Mouse (Mus musculus): ENCODE data around the gene Pgpep1. TPM values are rescaled to one million over a fixed set of nuclear protein-coding genes. Genes with fewer than 3 reads are reported as not detected.
A peak's percentile ranks its signal among the peaks of the same experiment; 100 is the strongest.

Pgpep1 gene
- polyA plus RNA-seq (2012; rRNA removed), result 17.2 and 25.8 TPM in 2 replicates

DNA sequence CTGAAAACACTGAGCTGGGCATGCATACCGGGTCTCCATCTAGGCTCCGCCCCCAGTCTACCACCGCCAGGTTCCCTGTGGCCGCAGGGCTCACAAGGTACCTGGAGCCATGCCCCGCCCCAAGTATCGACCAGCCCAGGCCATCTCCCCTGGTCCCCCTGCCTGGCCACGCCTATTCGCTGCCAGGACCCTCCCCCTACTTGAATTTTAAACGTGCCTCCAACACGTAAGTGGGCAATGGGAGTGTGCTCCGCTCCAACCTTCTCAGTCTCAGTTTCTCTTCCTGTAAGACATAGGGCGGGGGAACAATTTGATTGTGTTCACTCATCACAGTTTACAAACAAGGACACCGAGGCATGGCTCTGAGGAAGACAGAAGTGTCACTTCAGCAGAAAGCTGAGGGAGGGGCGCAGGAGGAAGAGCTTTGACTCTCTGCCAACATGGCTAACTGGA lies at the start of gene Pgpep1:
TSS of gene Pgpep1 (minus strand) at position 116 of the 453 bp plus-strand sequence.
- DNase-seq (ENCODE audit: extremely low spot score in 1 of 2, low spot score in 1 of 2), result no peak

DNA sequence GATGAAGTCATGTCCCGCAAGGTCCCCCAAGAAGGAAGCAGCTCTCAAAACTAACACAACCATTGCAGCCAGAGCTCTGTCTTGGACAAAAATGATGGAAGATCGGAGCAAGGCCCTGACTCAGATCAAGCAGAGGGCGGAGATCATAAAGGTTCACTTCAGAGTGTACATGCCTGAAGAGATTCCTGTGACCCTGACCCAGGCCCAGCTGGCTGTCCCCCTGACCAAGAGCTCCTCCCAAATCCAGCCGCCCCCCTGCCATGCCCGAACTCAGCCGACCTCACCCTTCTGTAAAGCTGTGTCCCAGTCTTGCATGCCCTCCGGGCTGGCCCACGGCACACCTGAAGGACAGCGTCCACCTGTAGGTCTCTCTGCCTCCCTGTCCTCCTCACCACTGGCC lies 49.6 kb upstream of the Pgpep1 start:
- no peak for DNase-seq (ENCODE audit: extremely low spot score in 1 of 2, low spot score in 1 of 2)

DNA sequence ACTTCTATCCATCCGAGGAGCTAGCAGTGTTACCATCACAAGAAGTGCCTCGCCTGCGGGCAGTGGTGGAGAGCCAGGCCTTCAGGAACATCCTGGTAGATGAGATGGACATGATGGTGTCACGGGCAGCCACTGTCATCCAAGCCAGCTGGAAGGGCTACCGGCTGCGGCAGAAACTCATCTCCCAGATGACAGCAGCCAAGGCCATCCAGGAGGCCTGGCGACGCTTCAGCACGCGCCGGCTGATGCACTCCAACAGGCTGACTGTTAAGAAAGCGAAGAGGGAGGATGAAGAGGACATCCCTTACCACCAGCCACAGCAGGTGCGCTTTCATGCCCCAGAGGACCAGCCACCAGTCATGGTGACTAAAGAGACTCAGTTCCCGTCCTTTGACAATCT lies 48.1 kb upstream of the Pgpep1 start:
- no peak for DNase-seq (ENCODE audit: extremely low spot score in 1 of 2, low spot score in 1 of 2)

DNA sequence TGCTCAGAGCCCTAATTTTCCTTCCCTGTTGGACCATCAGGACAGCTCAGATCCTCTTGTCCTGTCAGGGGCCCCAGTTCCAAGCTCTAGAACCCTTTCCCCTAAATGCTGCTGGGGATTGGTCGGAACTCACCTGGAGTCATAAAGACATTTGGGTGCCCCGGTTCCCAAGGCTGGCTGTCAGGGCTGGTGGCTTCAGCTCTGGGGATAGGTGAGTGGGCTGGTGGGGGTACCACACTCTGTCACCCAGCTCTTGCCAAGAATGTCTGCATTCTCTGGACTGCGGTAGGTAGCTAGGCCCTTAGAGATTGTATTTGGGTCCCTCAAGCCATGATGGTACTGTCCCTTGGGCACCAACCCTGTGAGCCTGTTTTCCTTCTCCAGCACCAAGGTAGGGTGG lies 43.1 kb upstream of the Pgpep1 start, which contains the start of gene Iqcn:
TSS of gene Iqcn (plus strand) at position 171 of the 400 bp plus-strand sequence.
- DNase-seq (ENCODE audit: extremely low spot score in 1 of 2, low spot score in 1 of 2), result no peak

DNA sequence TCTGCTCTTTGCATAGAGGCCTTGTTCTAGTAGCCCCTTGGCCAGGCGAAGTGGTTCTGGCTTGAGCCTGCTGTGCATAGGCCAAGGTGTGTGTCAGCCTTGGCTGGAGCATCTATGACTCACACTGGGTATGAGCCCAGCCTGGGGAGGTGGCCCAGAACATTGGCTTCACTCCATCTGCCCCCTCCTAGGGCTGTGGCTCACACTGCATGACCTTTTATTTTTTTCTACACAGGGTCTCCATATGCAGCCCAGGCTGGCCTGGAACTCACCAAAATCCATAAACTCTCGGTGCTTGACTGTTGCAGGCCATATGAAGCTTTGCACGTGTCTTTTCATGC lies 42.6 kb upstream of the Pgpep1 start:
- DNase-seq (ENCODE audit: extremely low spot score in 1 of 2, low spot score in 1 of 2), result no peak

DNA sequence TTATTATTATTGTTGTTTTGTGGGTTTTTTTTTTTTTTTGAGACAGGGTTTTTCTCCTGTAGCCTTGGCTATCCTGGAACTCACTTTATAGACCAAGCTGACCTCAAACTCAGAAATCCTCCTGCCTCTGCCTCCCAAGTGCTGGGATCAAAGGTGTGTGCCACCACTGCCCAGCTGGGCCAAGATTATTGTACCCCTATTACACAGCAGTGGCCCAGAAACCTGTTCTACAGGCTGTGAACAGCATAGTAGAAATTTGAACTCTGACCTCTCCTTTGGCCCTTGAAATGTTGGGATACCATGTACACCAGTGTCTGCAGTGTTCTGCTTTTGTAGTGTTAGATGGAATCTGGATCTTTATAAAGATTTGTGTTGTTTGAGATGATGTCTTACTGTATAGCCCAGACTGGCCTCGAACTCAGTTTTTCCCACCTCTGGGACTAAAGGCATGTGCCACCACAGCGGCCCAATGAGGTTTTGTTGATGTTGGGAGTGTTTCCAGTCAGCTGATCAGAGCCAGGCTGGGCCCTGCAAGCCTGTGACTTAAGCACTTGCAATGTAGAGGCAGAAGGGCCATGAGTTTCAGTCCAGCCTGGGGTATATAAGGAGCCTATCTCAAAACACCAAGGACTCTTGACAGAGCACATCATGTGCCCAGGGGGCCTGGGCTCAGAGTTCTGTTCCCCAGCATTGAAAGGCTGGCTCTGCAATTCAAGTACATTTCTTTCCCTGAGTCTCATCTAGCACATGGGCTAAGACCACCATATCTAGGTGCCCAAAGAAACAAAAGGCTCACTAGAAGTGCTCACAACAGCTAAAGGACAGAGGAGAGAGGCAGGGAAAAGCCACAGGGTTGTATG lies 42.0 kb upstream of the Pgpep1 start:
- DNase-seq (ENCODE audit: extremely low spot score in 1 of 2, low spot score in 1 of 2), result no peak

DNA sequence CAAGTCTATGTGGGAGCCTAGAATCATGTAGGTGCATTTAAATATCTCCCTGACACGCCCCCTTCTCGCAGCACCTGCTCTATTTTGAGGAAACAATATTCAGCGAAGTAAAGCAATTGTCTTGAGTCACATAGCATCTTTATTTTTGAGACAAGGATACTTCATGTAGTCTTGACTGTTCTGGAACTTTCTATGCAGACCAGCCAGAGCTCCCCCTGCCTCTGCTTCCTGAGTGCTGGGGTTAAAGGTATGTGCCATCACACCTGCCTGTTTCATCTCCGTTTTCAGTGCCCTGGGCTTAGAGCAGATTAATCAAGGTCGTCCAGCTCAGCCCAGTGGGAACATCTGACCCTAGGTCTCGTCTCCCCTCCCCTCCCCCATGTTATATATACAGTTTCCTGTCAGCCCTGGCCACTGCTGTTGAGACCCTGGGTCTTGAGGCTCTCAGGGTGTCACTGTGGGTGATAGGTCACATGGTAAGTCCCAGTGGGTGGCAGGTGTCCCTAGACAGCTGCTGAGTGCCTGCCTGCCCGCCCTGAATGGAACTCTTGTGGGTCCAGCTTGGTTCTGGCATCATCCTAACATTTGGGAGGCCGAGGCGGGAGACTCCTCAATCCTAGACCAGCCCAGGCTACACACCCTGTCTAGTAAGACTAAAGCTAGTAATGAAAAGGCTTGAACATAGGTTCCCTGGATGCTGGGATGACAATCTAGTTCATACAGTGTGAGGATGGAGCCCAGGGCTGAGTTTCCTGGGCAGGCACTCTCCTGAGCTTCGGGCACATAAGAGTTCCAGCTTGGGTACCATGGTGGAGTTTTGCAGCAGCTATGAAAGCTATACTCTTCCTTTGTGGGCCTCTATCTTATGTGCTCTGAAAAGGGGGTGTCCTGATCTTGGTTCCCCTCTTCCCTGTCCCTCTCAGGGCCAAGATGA lies 41.1 kb upstream of the Pgpep1 start:
- DNase-seq (ENCODE audit: extremely low spot score in 1 of 2, low spot score in 1 of 2), result no peak

DNA sequence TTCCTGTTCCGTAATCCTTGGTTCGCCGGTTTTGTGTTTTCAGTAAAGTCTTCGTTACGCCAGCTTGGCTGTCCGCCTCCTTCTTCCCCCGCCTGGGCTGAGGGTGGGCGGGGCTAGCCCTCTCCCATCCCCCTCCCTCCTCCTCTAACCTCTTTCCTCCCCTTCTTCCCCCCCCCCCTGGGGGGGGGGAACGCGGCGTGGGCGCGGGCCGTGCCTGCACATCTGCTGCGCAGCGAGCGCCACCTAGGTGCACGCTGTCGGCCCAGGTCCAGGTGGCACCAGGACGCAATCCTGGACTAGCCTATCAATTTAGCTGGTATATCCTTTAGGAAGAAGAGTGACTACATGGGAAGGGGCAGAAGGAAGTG lies 40.4 kb upstream of the Pgpep1 start:
- DNase-seq (ENCODE audit: extremely low spot score in 1 of 2, low spot score in 1 of 2), result peak; percentile 77 to 90

DNA sequence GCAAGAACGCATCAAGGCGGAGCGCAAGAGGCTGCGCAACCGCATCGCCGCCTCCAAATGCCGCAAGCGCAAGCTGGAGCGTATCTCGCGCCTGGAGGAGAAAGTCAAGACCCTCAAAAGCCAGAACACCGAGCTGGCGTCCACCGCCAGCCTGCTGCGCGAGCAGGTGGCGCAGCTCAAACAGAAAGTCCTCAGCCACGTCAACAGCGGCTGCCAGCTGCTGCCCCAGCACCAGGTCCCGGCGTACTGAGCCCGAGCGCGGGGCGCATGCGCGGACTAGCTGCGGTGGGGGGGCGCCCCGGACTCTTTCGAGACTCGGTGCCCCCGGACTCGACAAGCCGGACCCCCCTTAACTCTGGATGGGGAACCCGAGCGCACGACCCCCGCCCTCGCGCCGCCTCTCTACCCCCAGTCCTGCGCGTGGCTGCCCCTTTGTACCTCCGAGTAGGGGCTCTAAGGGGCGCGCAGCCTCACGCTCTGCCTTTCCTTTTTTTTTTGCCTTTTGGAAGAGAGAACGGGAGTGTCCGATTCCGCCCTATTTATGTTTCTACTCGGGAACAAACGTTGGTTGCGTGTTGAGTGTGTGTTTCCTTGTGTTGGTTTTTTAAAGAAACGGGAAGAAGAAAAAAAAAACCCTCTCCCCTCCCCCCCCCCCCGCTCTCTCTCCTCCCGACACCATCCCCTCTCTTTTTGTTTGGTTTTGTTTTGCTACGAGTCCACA lies 39.8 kb upstream of the Pgpep1 start:
- DNase-seq (ENCODE audit: extremely low spot score in 1 of 2, low spot score in 1 of 2), result peak in 1 of 2 experiments; percentile 78

DNA sequence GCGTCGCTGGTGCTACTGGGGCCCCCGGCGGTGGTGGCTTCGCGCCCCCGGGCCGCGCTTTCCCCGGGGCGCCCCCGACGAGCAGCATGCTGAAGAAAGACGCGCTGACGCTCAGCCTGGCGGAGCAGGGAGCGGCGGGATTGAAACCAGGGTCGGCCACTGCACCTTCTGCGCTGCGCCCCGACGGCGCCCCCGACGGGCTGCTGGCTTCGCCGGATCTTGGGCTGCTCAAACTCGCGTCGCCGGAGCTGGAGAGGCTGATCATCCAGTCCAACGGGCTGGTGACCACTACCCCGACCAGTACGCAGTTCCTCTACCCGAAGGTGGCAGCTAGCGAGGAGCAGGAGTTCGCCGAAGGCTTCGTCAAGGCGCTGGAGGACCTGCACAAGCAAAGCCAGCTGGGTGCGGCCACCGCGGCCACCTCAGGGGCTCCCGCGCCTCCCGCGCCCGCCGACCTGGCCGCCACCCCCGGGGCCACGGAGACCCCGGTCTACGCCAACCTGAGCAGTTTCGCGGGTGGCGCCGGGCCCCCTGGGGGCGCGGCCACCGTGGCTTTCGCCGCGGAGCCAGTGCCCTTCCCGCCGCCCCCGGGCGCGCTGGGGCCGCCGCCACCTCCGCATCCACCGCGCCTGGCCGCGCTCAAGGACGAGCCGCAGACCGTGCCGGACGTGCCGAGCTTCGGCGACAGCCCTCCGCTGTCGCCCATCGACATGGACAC lies 39.1 kb upstream of the Pgpep1 start:
- no peak for DNase-seq (ENCODE audit: extremely low spot score in 1 of 2, low spot score in 1 of 2)

DNA sequence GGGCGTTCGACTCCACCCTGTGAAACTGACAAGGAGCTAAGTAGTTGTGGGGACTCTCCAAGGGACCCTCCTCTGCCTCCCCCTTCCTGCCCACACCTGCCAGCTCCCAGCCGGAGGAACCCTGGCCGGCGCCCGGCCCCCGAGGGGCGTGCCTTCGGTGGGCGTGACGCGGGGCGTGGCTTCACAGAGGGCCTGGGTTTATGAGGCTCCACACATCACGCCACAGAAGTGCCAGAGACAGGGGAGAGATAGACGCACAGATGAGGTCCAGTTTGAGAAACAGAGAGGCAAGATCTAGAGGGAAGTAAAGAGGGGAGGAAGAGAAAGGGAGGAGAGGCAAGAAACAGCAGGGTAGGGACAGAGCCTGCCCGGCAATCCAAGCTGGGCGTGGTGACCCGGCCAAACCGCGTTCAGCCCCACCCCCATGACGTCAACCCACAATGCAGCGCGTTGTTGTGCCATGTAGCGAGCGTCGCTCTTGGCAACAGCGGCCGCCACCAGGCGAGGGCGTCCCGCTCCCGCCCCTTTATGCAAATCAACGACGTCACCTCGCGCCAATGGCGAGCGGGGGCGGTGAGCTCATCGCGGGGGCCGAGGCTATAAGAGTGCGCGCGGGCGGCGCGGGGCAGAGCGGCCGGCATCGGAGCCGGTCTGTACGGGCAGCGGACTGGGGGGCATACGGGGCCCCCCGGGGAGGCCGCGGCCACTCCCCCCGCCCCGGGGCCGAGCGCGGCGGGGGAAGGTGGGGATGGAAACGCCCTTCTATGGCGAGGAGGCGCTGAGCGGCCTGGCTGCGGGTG lies 38.3 kb upstream of the Pgpep1 start, which contains the start of gene Jund:
TSS of gene Jund (plus strand) at position 640 of the 800 bp plus-strand sequence.
- DNase-seq (ENCODE audit: extremely low spot score in 1 of 2, low spot score in 1 of 2), result peak; percentile 97 to 99

DNA sequence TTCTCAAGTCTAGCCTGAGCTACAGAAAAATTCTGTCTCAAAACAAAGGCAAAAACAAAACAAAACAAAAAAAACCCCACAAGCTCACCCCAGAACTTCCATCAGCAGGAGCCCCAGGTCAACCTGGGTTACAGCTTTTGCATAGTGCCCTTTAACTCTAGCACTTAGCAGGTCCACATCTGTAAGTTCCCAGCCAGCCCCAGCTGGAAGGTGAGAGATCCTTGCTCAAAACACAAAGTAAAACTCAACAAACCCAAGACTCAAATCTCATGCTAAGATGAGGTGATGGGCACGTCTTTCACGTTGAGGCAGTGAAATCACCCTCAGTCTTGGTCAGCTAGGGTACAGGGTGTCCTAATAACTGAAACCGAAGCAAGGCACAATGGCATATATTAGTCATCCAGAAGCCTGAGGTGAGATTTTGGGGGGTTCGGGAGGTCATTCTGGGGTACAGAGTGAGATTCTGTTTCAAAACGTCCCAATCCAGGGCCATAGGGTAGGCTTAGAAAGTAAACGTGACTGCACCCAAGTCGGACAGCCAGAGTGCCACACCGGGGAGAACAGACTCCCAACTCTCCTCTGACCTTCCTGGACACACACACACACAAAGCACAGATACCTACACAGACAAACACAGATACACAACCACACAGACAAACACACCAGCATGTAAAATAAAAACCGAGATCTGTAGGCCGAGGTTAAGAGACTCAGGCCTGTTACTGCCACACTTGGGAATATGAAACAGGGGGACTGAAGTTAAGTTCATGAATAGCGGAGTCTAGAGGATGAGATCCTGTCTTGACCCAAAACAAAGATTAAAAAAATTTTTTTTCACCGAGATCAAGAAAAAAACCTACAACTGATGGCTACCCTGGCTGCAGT lies 37.4 kb upstream of the Pgpep1 start:
- DNase-seq (ENCODE audit: extremely low spot score in 1 of 2, low spot score in 1 of 2), result no peak

DNA sequence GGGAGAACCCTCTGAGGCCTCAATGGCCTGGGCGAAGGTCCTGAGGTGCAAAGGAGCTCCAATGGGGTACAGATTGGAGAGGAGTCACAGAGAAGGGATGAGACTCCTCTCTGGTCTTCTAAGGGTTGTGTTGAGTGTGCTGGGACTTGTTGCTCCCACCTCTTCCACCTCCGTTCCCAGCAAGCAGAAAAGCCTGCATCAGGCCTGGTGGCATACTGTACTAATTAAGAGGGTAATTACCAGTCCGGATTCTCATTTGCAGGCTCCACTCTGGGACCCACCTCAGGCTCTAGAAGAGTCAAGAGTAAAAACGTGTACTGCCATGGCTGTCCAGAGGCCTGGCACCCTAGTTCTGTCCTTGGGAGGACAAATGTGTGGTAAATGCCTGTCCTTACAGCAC lies 36.8 kb upstream of the Pgpep1 start:
- no peak for DNase-seq (ENCODE audit: extremely low spot score in 1 of 2, low spot score in 1 of 2)

DNA sequence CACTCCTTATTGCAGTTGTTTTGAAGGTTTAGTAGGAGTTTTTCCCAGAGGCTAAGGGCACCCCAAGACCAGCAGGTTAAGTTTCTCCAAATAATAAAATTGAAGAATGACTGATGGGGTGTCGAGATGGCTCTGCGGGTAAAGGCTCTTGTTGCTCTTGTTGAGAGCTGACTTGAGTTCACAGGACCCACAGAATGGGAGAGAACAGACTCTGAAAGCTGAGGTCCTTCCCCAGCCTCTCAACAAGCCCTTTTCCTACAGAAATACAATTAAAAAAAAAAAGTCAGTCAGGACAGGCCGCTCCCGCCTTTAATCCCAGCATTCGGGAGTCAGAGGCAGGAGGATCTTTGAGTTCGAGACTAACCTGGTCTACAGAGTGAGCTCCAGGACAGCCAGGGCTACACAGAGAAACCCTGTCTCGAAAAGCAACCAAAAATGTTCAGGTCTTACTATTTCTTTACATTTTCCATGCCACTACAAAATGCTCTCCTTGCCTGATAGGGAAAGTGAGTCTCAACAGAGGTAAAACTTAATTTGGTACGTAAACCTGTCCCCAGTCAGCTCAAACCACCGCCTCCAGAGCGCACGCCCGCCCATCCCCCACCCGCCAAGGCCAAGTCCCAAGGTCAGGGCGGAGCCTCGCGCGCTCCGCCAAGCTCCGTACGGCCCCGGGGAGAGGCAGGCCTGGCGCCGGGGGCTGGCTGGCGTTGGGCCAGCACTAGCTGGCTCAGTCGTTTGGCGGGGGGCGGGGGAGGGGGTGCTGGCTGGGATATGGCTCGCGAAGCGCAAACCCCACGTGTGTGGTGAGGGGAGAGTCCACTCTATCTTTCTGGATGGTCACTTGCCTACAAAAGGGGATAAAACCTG lies 36.1 kb upstream of the Pgpep1 start:
- DNase-seq (ENCODE audit: extremely low spot score in 1 of 2, low spot score in 1 of 2), result no peak

DNA sequence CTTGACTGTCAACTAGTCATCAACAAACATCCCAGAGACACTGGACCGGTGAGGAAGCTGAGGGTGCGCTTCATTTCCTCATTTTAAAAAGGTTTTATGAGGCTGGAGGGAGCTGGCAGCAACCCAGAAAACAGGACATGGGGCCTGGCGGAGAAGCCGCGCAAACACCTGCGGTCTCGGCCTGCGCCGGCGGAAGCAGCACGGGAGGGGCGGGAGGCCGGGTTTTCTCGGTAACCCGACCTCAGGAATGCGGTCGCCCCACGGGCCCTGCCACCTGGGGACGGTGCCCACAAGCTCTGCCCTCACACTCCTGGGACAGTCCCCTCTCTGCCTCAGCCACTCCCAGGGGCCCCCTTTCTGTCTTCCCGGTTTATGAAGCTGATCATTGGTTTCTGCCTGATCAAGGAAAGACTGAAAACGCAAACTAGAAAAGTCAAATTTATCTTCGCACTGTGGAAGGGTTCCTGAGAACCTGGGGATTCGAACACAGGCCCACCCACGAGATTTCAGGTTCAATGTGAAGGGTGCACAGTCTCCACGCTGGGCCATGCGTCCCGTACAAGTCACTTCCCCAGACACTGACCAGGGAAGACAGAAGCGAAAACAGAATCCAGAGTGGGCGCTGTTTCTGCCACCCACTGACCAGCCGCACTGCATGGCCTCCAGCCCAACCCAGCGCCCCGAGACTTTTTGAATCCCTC lies 35.3 kb upstream of the Pgpep1 start:
- DNase-seq (ENCODE audit: extremely low spot score in 1 of 2, low spot score in 1 of 2), result no peak

DNA sequence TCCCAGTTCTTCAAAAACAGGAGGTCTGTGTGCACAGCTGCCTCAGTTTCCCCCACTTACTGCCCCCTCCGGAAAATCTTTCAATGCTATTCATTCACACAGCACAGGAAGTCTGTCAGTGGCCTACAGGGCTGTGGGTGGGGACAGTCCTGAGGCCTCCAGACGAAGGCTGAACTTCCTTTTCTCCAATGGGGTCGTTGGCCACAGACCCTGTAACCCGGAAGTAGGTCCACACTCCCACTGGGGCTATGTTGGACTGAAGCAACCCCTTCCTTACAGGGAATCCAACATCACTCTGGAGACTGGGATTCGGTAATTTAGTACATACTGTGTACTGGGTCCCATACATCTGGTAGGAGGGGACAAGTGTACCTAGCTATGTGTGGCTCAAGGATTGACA lies 33.4 kb upstream of the Pgpep1 start:
- no peak for DNase-seq (ENCODE audit: extremely low spot score in 1 of 2, low spot score in 1 of 2)

DNA sequence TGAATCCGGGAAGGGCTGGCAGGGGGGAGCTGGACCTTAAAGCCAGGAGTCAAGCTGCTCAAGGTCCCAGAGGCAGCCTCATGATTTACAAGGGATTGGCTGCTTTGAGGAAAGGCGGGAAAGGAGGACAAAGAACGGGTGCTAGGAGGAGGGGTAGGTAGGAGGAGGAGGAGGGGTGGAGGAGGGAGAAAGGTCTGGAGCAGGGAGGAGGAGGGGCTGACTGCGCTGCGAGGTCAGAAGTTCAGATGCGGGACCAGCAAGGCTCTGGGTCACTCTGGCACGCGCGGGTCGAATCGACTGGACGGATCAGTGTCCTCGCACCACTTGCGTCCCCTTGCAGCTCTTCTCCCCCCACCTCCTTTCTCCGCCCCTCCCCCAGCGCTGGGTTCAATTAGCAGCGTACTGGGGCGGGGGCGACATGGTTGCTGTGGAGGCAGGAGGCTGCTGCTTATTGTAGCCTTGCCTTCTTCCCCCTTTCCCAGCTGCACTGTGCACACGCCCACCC lies 31.6 kb upstream of the Pgpep1 start:
- DNase-seq (ENCODE audit: extremely low spot score in 1 of 2, low spot score in 1 of 2), result no peak

Data from frontal cortex, adult 2 months (tissue).